Mouse (Mus musculus) hindlimb bud, embryonic 11.5 days (tissue): ENCODE data around the gene 6430548M08Rik.

Source experiments
- DNase-seq: peaks from one replicate; pipeline ENCODE4 v3.0.0-alpha.2; 2012; ENCODE audit warnings: low read depth, low spot score; ENCODE audit errors: extremely low spot score

6430548M08Rik gene

GRCm38 (mm10) chr8:120213939-120214338 lies 100.0 kb downstream of the 6430548M08Rik start:
- DNase-seq: no peak
